Mouse (Mus musculus) stomach, postnatal 0 days (tissue): ENCODE data around the gene Fgfbp3.

Experiments used
- CTCF ChIP-seq: IDR thresholded peaks from 2 replicates; pipeline ENCODE4 v1.5.1; 2016; ENCODE audit warnings: antibody characterized with exemption, low read depth, mild to moderate bottlenecking, moderate library complexity
- EP300 ChIP-seq: optimal IDR thresholded peaks from 2 replicates; pipeline ENCODE3; 2016; ENCODE audit warnings: antibody characterized with exemption

DNA sequence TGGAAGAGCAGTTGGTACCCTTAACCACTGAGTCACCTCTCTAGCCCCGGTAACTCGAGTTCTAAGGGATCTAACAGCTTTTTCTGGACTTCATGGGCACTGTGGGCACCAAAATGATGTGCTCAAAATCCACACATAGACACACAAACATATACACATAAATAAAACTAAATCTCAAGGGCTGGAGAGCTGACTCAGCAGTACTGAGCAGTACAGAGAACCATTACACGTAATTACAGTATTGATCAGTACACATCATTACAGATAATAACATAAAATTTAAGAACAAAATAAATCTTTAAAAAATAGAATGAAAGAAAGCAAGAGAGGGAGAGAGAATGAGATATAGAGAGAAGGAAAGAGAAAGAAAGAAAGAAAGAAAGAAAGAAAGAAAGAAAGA lies 10.3 kb downstream of the Fgfbp3 start:
- TF ChIP-seq EP300 (no peak), CTCF (no peak)
